Mouse (Mus musculus) hindbrain, embryonic 15.5 days (tissue): ENCODE data around the gene Zmynd8. TPM values are rescaled to one million over a fixed set of nuclear protein-coding genes. Genes with fewer than 3 reads are reported as not detected.

Source experiments
- ATAC-seq: fragments of 200-750 bp; cut with Nextera tagmentation; 2 replicates; pipeline ENCODE4 v1.8.0; 2017; ENCODE audit warnings: low read depth, moderate number of reproducible peaks, moderate TSS enrichment; ENCODE audit not compliant: low FRiP score
- H3K27ac ChIP-seq: fragments of 300-500 bp; sonication (generic); replicated peaks from 2 replicates; pipeline ENCODE4 v1.5.1; 2015; ENCODE audit warnings: mild to moderate bottlenecking, inconsistent platforms
- H3K27me3 ChIP-seq: fragments of 300-500 bp; sonication (generic); 2 replicates; pipeline ENCODE4 v1.6.1; 2015; ENCODE audit warnings: control low read depth, inconsistent platforms
- H3K36me3 ChIP-seq: fragments of 300-500 bp; sonication (generic); 2 replicates; pipeline ENCODE4 v1.6.1; 2015; ENCODE audit warnings: control low read depth, inconsistent platforms
- H3K4me1 ChIP-seq: fragments of 300-500 bp; sonication (generic); replicated peaks from 2 replicates; pipeline ENCODE4 v1.6.1; 2015; ENCODE audit warnings: control low read depth, inconsistent platforms
- H3K4me2 ChIP-seq: fragments of 300-500 bp; sonication (generic); 2 replicates; pipeline ENCODE4 v1.6.1; 2015; ENCODE audit warnings: moderate library complexity, mild to moderate bottlenecking, inconsistent platforms
- H3K4me3 ChIP-seq: fragments of 300-500 bp; sonication (generic); 2 replicates; pipeline ENCODE4 v1.5.1; 2015; ENCODE audit warnings: mild to moderate bottlenecking, inconsistent platforms
- H3K9ac ChIP-seq: fragments of 300-500 bp; sonication (generic); 2 replicates; pipeline ENCODE4 v1.6.1; 2015; ENCODE audit warnings: inconsistent platforms
- H3K9me3 ChIP-seq: fragments of 300-500 bp; sonication (generic); 2 replicates; pipeline ENCODE4 v1.6.1; 2016; ENCODE audit warnings: control low read depth, inconsistent platforms
- WGBS: fragments of 180-500 bp; shearing (Covaris S2); methylation state at CpG from one replicate; pipeline ENCODE4 v1.1.7; 2015; 5-methylcytosine and 5-hydroxymethylcytosine counted together
- polyA plus RNA-seq: library from polyadenylated mRNA; unstranded; fragments of >200 nt; fragmentation: Nextera tagmentation; extraction: Ambion mirVana; gene quantifications from 2 replicates; pipeline ENCODE4 v1.2.1, GENCODE M21; 2015

Gene Zmynd8
- polyA plus RNA-seq, 1 experiment from 2014 or later = 71.8 TPM

GRCm38 (mm10) chr2:165782324-165782723 lies 116.5 kb downstream of the Zmynd8 start:
- 27% methylated on average over 5 of the region's 5 CpGs for WGBS
- no peaks in the 10 kb centered on the region for H3K27me3 ChIP-seq
- no peak overlapping the region for H3K4me2 ChIP-seq
- H3K4me1 ChIP-seq = peaks cover 6% of the 10 kb centered on the region
- no peak overlapping the region for H3K27ac ChIP-seq
- H3K9ac ChIP-seq = no peak overlapping the region
- H3K9me3 ChIP-seq = no peaks in the 10 kb centered on the region
- ATAC-seq = 0 out of 2 replicates have a peak, but pooled peaks have one; percentile 37
- no peak overlapping the region for H3K4me3 ChIP-seq
- peaks cover 25% of the 10 kb centered on the region for H3K36me3 ChIP-seq

- peak overlapping the region; percentile 60 for H3K27ac ChIP-seq
- peaks cover 8% of the 10 kb centered on the region for H3K36me3 ChIP-seq
- H3K4me3 ChIP-seq = no peak overlapping the region
- no peak overlapping the region for H3K4me2 ChIP-seq
- H3K4me1 ChIP-seq = peaks cover 6% of the 10 kb centered on the region
- no peak overlapping the region for H3K9ac ChIP-seq
- H3K27me3 ChIP-seq = no peaks in the 10 kb centered on the region
- no peaks in the 10 kb centered on the region for H3K9me3 ChIP-seq
- WGBS = 25% methylated on average over 6 of the region's 6 CpGs
- peak; percentile 66; the same call in 1 of the 2 replicates for ATAC-seq
Observed at GRCm38 (mm10) chr2:165778927-165779326, 119.9 kb downstream of the Zmynd8 start.

GRCm38 (mm10) chr2:165769375-165769948 lies 129.4 kb downstream of the Zmynd8 start:
- H3K27me3 ChIP-seq = no peaks in the 10 kb centered on the region
- no peak overlapping the region for H3K4me2 ChIP-seq
- H3K9me3 ChIP-seq = no peaks in the 10 kb centered on the region
- peak; percentile 35; the same call in 1 of the 2 replicates for ATAC-seq
- H3K4me3 ChIP-seq = no peak overlapping the region
- no peak overlapping the region for H3K27ac ChIP-seq
- 23% methylated on average over 10 of the region's 10 CpGs for WGBS
- no peaks in the 10 kb centered on the region for H3K36me3 ChIP-seq
- peaks cover 10% of the 10 kb centered on the region for H3K4me1 ChIP-seq
- H3K9ac ChIP-seq = no peak overlapping the region

GRCm38 (mm10) chr2:165768805-165769358 lies 129.9 kb downstream of the Zmynd8 start:
- WGBS = 46% methylated on average over 10 of the region's 11 CpGs
- ATAC-seq = peak; percentile 21; the same call in 1 of the 2 replicates
- no peak overlapping the region for H3K4me3 ChIP-seq
- H3K36me3 ChIP-seq = no peaks in the 10 kb centered on the region
- no peak overlapping the region for H3K4me2 ChIP-seq
- H3K27me3 ChIP-seq = no peaks in the 10 kb centered on the region
- no peaks in the 10 kb centered on the region for H3K9me3 ChIP-seq
- H3K9ac ChIP-seq = no peak overlapping the region
- no peak overlapping the region for H3K27ac ChIP-seq
- peaks cover 10% of the 10 kb centered on the region for H3K4me1 ChIP-seq

- WGBS = 79% methylated on average over 13 of the region's 13 CpGs
- Histone ChIP-seq H3K4me1 (peaks cover 15% of the 10 kb centered on the region), H3K4me2 (no peak overlapping the region), H3K9me3 (no peaks in the 10 kb centered on the region), H3K27ac (no peak overlapping the region), H3K27me3 (no peaks in the 10 kb centered on the region), H3K4me3 (no peak overlapping the region), H3K36me3 (no peaks in the 10 kb centered on the region), H3K9ac (no peak overlapping the region)
- no peak for ATAC-seq
Observed at GRCm38 (mm10) chr2:165759421-165759985, 139.3 kb downstream of the Zmynd8 start.

GRCm38 (mm10) chr2:165758534-165758933 lies 140.3 kb downstream of the Zmynd8 start:
- no peaks in the 10 kb centered on the region for H3K9me3 ChIP-seq
- H3K27me3 ChIP-seq = no peaks in the 10 kb centered on the region
- 0 out of 2 replicates have a peak, but pooled peaks have one; percentile 40 for ATAC-seq
- H3K36me3 ChIP-seq = no peaks in the 10 kb centered on the region
- no peak overlapping the region for H3K4me3 ChIP-seq
- H3K27ac ChIP-seq = 0 out of 2 replicates have a peak overlapping the region, but pooled peaks have one; percentile 40
- H3K4me1 ChIP-seq = peaks cover 15% of the 10 kb centered on the region
- H3K4me2 ChIP-seq = no peak overlapping the region
- 9% methylated on average over 5 of the region's 5 CpGs for WGBS
- H3K9ac ChIP-seq = no peak overlapping the region

GRCm38 (mm10) chr2:165757799-165758198 lies 141.0 kb downstream of the Zmynd8 start:
- H3K4me3 ChIP-seq = no peak overlapping the region
- no peaks in the 10 kb centered on the region for H3K36me3 ChIP-seq
- H3K9me3 ChIP-seq = no peaks in the 10 kb centered on the region
- H3K4me2 ChIP-seq = peak overlapping the region; percentile 39; the same call in 1 of the 2 replicates
- 0 out of 2 replicates have a peak overlapping the region, but pooled peaks have one; percentile 48 for H3K27ac ChIP-seq
- WGBS = 33% methylated on average over 15 of the region's 15 CpGs
- no peaks in the 10 kb centered on the region for H3K27me3 ChIP-seq
- H3K4me1 ChIP-seq = peaks cover 15% of the 10 kb centered on the region
- no peak overlapping the region for H3K9ac ChIP-seq
- ATAC-seq = peak; percentile 57

GRCm38 (mm10) chr2:165752704-165753103 lies 146.1 kb downstream of the Zmynd8 start:
- no peak overlapping the region for H3K9ac ChIP-seq
- 92% methylated on average over 4 of the region's 4 CpGs for WGBS
- ATAC-seq = no peak
- H3K36me3 ChIP-seq = no peaks in the 10 kb centered on the region
- no peak overlapping the region for H3K4me2 ChIP-seq
- H3K27me3 ChIP-seq = no peaks in the 10 kb centered on the region
- peaks cover 4% of the 10 kb centered on the region for H3K4me1 ChIP-seq
- H3K4me3 ChIP-seq = no peak overlapping the region
- H3K9me3 ChIP-seq = no peaks in the 10 kb centered on the region
- no peak overlapping the region for H3K27ac ChIP-seq

GRCm38 (mm10) chr2:165751068-165751467 lies 147.7 kb downstream of the Zmynd8 start:
- no peak overlapping the region for H3K4me2 ChIP-seq
- WGBS = 17% methylated on average over 7 of the region's 7 CpGs
- no peak overlapping the region for H3K27ac ChIP-seq
- H3K4me1 ChIP-seq = no peaks in the 10 kb centered on the region
- H3K9me3 ChIP-seq = no peaks in the 10 kb centered on the region
- no peak for ATAC-seq
- H3K4me3 ChIP-seq = no peak overlapping the region
- H3K36me3 ChIP-seq = no peaks in the 10 kb centered on the region
- H3K27me3 ChIP-seq = no peaks in the 10 kb centered on the region
- H3K9ac ChIP-seq = no peak overlapping the region

GRCm38 (mm10) chr2:165748426-165748825 lies 150.4 kb downstream of the Zmynd8 start:
- 18% methylated on average over 11 of the region's 11 CpGs for WGBS
- no peak overlapping the region for H3K4me2 ChIP-seq
- H3K27me3 ChIP-seq = no peaks in the 10 kb centered on the region
- H3K4me3 ChIP-seq = no peak overlapping the region
- H3K36me3 ChIP-seq = no peaks in the 10 kb centered on the region
- H3K9me3 ChIP-seq = no peaks in the 10 kb centered on the region
- no peak overlapping the region for H3K9ac ChIP-seq
- ATAC-seq = no peak
- H3K4me1 ChIP-seq = peaks cover 12% of the 10 kb centered on the region
- H3K27ac ChIP-seq = no peak overlapping the region

GRCm38 (mm10) chr2:165747975-165748374 lies 150.8 kb downstream of the Zmynd8 start:
- 49% methylated on average over 7 of the region's 7 CpGs for WGBS
- Histone ChIP-seq H3K9me3 (no peaks in the 10 kb centered on the region), H3K27me3 (no peaks in the 10 kb centered on the region), H3K4me1 (peaks cover 12% of the 10 kb centered on the region), H3K36me3 (no peaks in the 10 kb centered on the region), H3K27ac (no peak overlapping the region), H3K9ac (no peak overlapping the region), H3K4me3 (no peak overlapping the region), H3K4me2 (no peak overlapping the region)
- no peak for ATAC-seq

GRCm38 (mm10) chr2:165745306-165746098 lies 153.3 kb downstream of the Zmynd8 start:
- H3K27ac ChIP-seq = peak overlapping the region; percentile 69
- H3K4me1 ChIP-seq = peaks cover 26% of the 10 kb centered on the region
- no peak for ATAC-seq
- WGBS = 54% methylated on average over 18 of the region's 18 CpGs
- H3K9ac ChIP-seq = no peak overlapping the region
- H3K27me3 ChIP-seq = no peaks in the 10 kb centered on the region
- no peaks in the 10 kb centered on the region for H3K9me3 ChIP-seq
- H3K36me3 ChIP-seq = no peaks in the 10 kb centered on the region
- no peak overlapping the region for H3K4me3 ChIP-seq
- no peak overlapping the region for H3K4me2 ChIP-seq
